Mouse (Mus musculus): ENCODE measurements at regions not wholly inside any gene's neighbourhood (a gene's known extent, or its start where the extent isn't known, plus 50 kb on each side); places are given as distances from the start of the nearest gene placed in this dataset.

DNA sequence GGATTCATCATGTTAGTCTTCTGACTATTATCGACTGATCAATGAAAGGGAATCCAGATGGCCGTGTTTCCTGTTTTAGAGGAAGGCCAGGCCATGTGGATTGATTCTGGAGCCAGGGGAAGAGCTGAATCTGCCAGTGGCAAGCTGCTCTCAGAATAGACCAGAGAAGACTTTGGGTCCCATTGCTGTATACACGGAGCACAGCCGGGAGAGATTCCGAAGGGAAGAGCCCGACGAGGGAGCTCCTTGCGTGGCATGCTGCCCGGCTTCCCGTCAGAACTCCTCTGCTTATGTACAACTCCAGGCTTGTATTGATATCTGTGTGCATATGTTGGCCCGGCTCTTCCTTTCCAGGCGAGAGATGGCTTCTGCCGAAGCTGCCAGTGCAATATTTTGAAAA lies 252.2 kb upstream of the Trib2 start:
- H3K27ac ChIP-seq (replicated peaks in 1 of 2; ENCODE audit: control insufficient read depth in 1 of 2, insufficient read depth in 1 of 2, low read depth in 2 of 2, low read length in 2 of 2) = no peak overlapping the region
- no peaks in the 10 kb centered on the region for H3K9me3 ChIP-seq (ENCODE audit: control insufficient read depth, low read length)
- WGBS = 85% methylated on average over 13 of the region's 13 CpGs
- no peak overlapping the region for H3K4me3 ChIP-seq (ENCODE audit: control insufficient read depth in 1 of 2, insufficient read depth in 1 of 2, low read depth in 1 of 2, low read length in 2 of 2)
- no peak overlapping the region for H3K4me2 ChIP-seq (ENCODE audit: low read length)
- no peaks in the 10 kb centered on the region for H3K27me3 ChIP-seq (ENCODE audit: control insufficient read depth, insufficient read depth, low read length)
- no peaks in the 10 kb centered on the region for H3K4me1 ChIP-seq (ENCODE audit: control insufficient read depth in 2 of 2, insufficient read depth in 2 of 2, low read length in 2 of 2)
- H3K36me3 ChIP-seq (ENCODE audit: control insufficient read depth, insufficient read depth, low read length) = no peaks in the 10 kb centered on the region
- ATAC-seq (ENCODE audit: insufficient number of reproducible peaks, insufficient read depth, low FRiP score, low read depth) = no peak
- no peak overlapping the region for H3K9ac ChIP-seq (ENCODE audit: low read length)

GRCm38 (mm10) chr12:16062689-16063088 lies 246.0 kb upstream of the Trib2 start:
- Histone ChIP-seq H3K4me1 (ENCODE audit: control insufficient read depth in 2 of 2, insufficient read depth in 2 of 2, low read length in 2 of 2) (no peaks in the 10 kb centered on the region), H3K9ac (ENCODE audit: low read length) (no peak overlapping the region), H3K36me3 (ENCODE audit: control insufficient read depth, insufficient read depth, low read length) (no peaks in the 10 kb centered on the region), H3K4me3 (ENCODE audit: control insufficient read depth in 1 of 2, insufficient read depth in 1 of 2, low read depth in 1 of 2, low read length in 2 of 2) (no peak overlapping the region), H3K27me3 (ENCODE audit: control insufficient read depth, insufficient read depth, low read length) (no peaks in the 10 kb centered on the region), H3K9me3 (ENCODE audit: control insufficient read depth, low read length) (no peaks in the 10 kb centered on the region), H3K4me2 (ENCODE audit: low read length) (no peak overlapping the region), H3K27ac (replicated peaks in 1 of 2; ENCODE audit: control insufficient read depth in 1 of 2, insufficient read depth in 1 of 2, low read depth in 2 of 2, low read length in 2 of 2) (no peak overlapping the region)
- ATAC-seq (ENCODE audit: insufficient number of reproducible peaks, insufficient read depth, low FRiP score, low read depth) = no peak
- WGBS = 75% methylated on average over 7 of the region's 7 CpGs

DNA sequence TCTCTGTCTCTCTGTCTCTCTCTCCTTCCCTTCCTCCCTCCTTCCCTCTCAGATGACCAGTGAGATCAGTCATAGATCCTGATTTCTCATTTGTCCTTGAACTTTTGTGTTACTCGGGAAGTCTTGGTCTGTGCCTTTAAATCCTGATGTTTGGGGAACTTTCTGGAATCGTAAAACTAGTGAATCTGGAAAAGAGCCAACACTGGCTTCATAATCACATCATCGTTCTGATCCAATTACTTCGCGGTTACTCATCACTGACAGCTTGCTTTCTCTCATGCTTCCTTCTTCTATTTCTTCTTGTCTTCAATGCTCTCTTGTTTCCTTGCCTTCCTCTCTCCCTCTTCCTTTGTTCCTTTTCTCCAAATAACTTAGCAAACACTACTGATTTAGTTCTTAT lies 243.7 kb upstream of the Trib2 start:
- no peaks in the 10 kb centered on the region for H3K27me3 ChIP-seq (ENCODE audit: control insufficient read depth, insufficient read depth, low read length)
- H3K4me1 ChIP-seq (ENCODE audit: control insufficient read depth in 2 of 2, insufficient read depth in 2 of 2, low read length in 2 of 2) = 0 out of 4 replicates have a peak, but pooled peaks cover 0 to 4% of the 10 kb centered on the region in 2 experiments
- no peak overlapping the region for H3K4me2 ChIP-seq (ENCODE audit: low read length)
- WGBS = 71% methylated on average over 5 of the region's 5 CpGs
- no peak overlapping the region for H3K4me3 ChIP-seq (ENCODE audit: control insufficient read depth in 1 of 2, insufficient read depth in 1 of 2, low read depth in 1 of 2, low read length in 2 of 2)
- no peak for ATAC-seq (ENCODE audit: insufficient number of reproducible peaks, insufficient read depth, low FRiP score, low read depth)
- H3K9ac ChIP-seq (ENCODE audit: low read length) = no peak overlapping the region
- no peaks in the 10 kb centered on the region for H3K36me3 ChIP-seq (ENCODE audit: control insufficient read depth, insufficient read depth, low read length)
- no peaks in the 10 kb centered on the region for H3K9me3 ChIP-seq (ENCODE audit: control insufficient read depth, low read length)
- H3K27ac ChIP-seq (replicated peaks in 1 of 2; ENCODE audit: control insufficient read depth in 1 of 2, insufficient read depth in 1 of 2, low read depth in 2 of 2, low read length in 2 of 2) = no peak overlapping the region

DNA sequence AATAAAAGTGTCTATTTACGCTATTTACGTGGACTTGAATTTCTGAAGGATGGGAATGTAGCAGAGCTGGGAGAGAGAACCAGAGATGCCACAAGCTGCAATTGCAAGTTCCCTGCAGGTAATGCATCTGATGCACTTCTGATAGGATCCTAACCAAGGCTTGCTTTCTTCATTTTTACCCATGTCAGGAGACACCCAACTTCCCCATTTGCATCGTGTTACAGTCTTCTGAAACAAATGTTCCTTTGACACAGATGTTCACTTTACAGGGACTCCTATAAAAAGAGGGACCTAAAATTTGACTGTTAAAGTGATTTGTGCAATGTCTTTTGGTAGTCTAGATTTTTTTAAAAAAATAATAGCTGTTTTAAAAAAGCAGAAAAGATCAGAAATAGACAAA lies 241.5 kb upstream of the Trib2 start:
- Histone ChIP-seq H3K4me2 (ENCODE audit: low read length) (no peak overlapping the region), H3K27ac (replicated peaks in 1 of 2; ENCODE audit: control insufficient read depth in 1 of 2, insufficient read depth in 1 of 2, low read depth in 2 of 2, low read length in 2 of 2) (no peak overlapping the region), H3K4me3 (ENCODE audit: control insufficient read depth in 1 of 2, insufficient read depth in 1 of 2, low read depth in 1 of 2, low read length in 2 of 2) (no peak overlapping the region), H3K9ac (ENCODE audit: low read length) (no peak overlapping the region), H3K4me1 (ENCODE audit: control insufficient read depth in 2 of 2, insufficient read depth in 2 of 2, low read length in 2 of 2) (0 out of 4 replicates have a peak, but pooled peaks cover 0 to 4% of the 10 kb centered on the region in 2 experiments), H3K36me3 (ENCODE audit: control insufficient read depth, insufficient read depth, low read length) (no peaks in the 10 kb centered on the region), H3K27me3 (ENCODE audit: control insufficient read depth, insufficient read depth, low read length) (no peaks in the 10 kb centered on the region), H3K9me3 (ENCODE audit: control insufficient read depth, low read length) (no peaks in the 10 kb centered on the region)
- no peak for ATAC-seq (ENCODE audit: insufficient number of reproducible peaks, insufficient read depth, low FRiP score, low read depth)
- WGBS = 92% methylated on average over 3 of the region's 3 CpGs

DNA sequence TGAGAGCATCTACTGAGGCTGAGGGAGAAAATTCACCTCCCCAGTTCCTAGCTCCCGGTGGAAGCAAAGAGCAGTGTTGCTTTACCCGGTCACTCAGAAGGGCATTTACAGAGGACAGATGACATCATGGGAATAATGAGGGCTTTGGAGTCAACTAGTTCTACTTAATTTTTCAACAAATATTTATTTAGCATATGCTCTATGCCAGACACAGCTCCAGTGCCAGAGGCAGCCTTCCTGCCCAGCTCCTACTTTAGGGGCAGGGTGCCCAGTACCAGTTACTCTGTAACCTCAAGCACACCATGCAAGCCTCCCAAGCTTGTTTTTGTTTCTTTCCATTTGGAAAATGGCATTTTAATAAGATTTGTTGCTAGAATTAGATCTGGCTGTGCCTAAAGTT lies 240.1 kb upstream of the Trib2 start:
- Histone ChIP-seq H3K27ac (replicated peaks in 1 of 2; ENCODE audit: control insufficient read depth in 1 of 2, insufficient read depth in 1 of 2, low read depth in 2 of 2, low read length in 2 of 2) (no peak overlapping the region), H3K36me3 (ENCODE audit: control insufficient read depth, insufficient read depth, low read length) (no peaks in the 10 kb centered on the region), H3K4me2 (ENCODE audit: low read length) (no peak overlapping the region), H3K27me3 (ENCODE audit: control insufficient read depth, insufficient read depth, low read length) (no peaks in the 10 kb centered on the region), H3K4me3 (ENCODE audit: control insufficient read depth in 1 of 2, insufficient read depth in 1 of 2, low read depth in 1 of 2, low read length in 2 of 2) (no peak overlapping the region), H3K9me3 (ENCODE audit: control insufficient read depth, low read length) (no peaks in the 10 kb centered on the region), H3K9ac (ENCODE audit: low read length) (no peak overlapping the region), H3K4me1 (ENCODE audit: control insufficient read depth in 2 of 2, insufficient read depth in 2 of 2, low read length in 2 of 2) (0 out of 4 replicates have a peak, but pooled peaks cover 0 to 4% of the 10 kb centered on the region in 2 experiments)
- no peak for ATAC-seq (ENCODE audit: insufficient number of reproducible peaks, insufficient read depth, low FRiP score, low read depth)
- WGBS = 52% methylated on average over 2 of the region's 2 CpGs

DNA sequence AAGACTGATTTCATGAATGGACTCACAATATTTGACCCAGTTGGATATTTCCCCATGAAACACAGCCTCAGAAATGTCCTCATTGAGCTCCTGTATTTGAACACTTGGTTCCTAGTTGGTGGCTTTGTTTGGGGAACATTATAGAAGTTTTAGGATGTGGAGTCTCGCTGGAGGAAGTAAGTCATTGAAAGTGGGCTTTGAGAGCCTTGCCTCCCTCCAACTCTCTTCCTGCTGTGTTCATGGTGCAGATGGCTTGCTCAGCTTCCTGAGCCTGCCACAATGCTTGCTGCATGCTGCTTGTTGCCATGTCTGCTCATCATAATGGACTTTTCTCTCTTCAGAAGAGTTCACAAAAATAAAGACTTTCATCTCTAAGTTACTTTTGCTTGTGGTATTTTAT lies 239.5 kb upstream of the Trib2 start:
- no peak overlapping the region for H3K27ac ChIP-seq (replicated peaks in 1 of 2; ENCODE audit: control insufficient read depth in 1 of 2, insufficient read depth in 1 of 2, low read depth in 2 of 2, low read length in 2 of 2)
- 0 out of 4 replicates have a peak, but pooled peaks cover 0 to 4% of the 10 kb centered on the region in 2 experiments for H3K4me1 ChIP-seq (ENCODE audit: control insufficient read depth in 2 of 2, insufficient read depth in 2 of 2, low read length in 2 of 2)
- H3K4me3 ChIP-seq (ENCODE audit: control insufficient read depth in 1 of 2, insufficient read depth in 1 of 2, low read depth in 1 of 2, low read length in 2 of 2) = no peak overlapping the region
- H3K9me3 ChIP-seq (ENCODE audit: control insufficient read depth, low read length) = no peaks in the 10 kb centered on the region
- no peaks in the 10 kb centered on the region for H3K27me3 ChIP-seq (ENCODE audit: control insufficient read depth, insufficient read depth, low read length)
- no peak overlapping the region for H3K9ac ChIP-seq (ENCODE audit: low read length)
- no peak overlapping the region for H3K4me2 ChIP-seq (ENCODE audit: low read length)
- 45% methylated on average over 1 of the region's 1 CpGs for WGBS
- no peaks in the 10 kb centered on the region for H3K36me3 ChIP-seq (ENCODE audit: control insufficient read depth, insufficient read depth, low read length)
- ATAC-seq (ENCODE audit: insufficient number of reproducible peaks, insufficient read depth, low FRiP score, low read depth) = no peak

- Histone ChIP-seq H3K9ac (ENCODE audit: low read length) (no peak overlapping the region), H3K27ac (replicated peaks in 1 of 2; ENCODE audit: control insufficient read depth in 1 of 2, insufficient read depth in 1 of 2, low read depth in 2 of 2, low read length in 2 of 2) (no peak overlapping the region), H3K36me3 (ENCODE audit: control insufficient read depth, insufficient read depth, low read length) (no peaks in the 10 kb centered on the region), H3K4me2 (ENCODE audit: low read length) (no peak overlapping the region), H3K9me3 (ENCODE audit: control insufficient read depth, low read length) (no peaks in the 10 kb centered on the region), H3K4me3 (ENCODE audit: control insufficient read depth in 1 of 2, insufficient read depth in 1 of 2, low read depth in 1 of 2, low read length in 2 of 2) (no peak overlapping the region), H3K4me1 (ENCODE audit: control insufficient read depth in 2 of 2, insufficient read depth in 2 of 2, low read length in 2 of 2) (0 out of 4 replicates have a peak, but pooled peaks cover 0 to 4% of the 10 kb centered on the region in 2 experiments), H3K27me3 (ENCODE audit: control insufficient read depth, insufficient read depth, low read length) (no peaks in the 10 kb centered on the region)
- 86% methylated on average over 2 of the region's 2 CpGs for WGBS
- ATAC-seq (ENCODE audit: insufficient number of reproducible peaks, insufficient read depth, low FRiP score, low read depth) = no peak
These were observed 237.9 kb upstream of the Trib2 start for GRCm38 (mm10) chr12:16054591-16054990.

GRCm38 (mm10) chr12:16053735-16054134 lies 237.0 kb upstream of the Trib2 start:
- Histone ChIP-seq H3K9me3 (ENCODE audit: control insufficient read depth, low read length) (no peaks in the 10 kb centered on the region), H3K9ac (ENCODE audit: low read length) (no peak overlapping the region), H3K4me1 (ENCODE audit: control insufficient read depth in 2 of 2, insufficient read depth in 2 of 2, low read length in 2 of 2) (0 out of 4 replicates have a peak, but pooled peaks cover 0 to 4% of the 10 kb centered on the region in 2 experiments), H3K4me2 (ENCODE audit: low read length) (no peak overlapping the region), H3K4me3 (ENCODE audit: control insufficient read depth in 1 of 2, insufficient read depth in 1 of 2, low read depth in 1 of 2, low read length in 2 of 2) (no peak overlapping the region), H3K27me3 (ENCODE audit: control insufficient read depth, insufficient read depth, low read length) (no peaks in the 10 kb centered on the region), H3K27ac (replicated peaks in 1 of 2; ENCODE audit: control insufficient read depth in 1 of 2, insufficient read depth in 1 of 2, low read depth in 2 of 2, low read length in 2 of 2) (no peak overlapping the region), H3K36me3 (ENCODE audit: control insufficient read depth, insufficient read depth, low read length) (no peaks in the 10 kb centered on the region)
- 58% methylated on average over 3 of the region's 3 CpGs for WGBS
- ATAC-seq (ENCODE audit: insufficient number of reproducible peaks, insufficient read depth, low FRiP score, low read depth) = no peak
